Mouse (Mus musculus) heart, postnatal 0 days (tissue): ENCODE results near the gene Tmem177. TPM values are rescaled to one million over a fixed set of nuclear protein-coding genes. Genes with fewer than 3 reads are reported as not detected.

Source experiments
- ATAC-seq: fragments of 200-750 bp; cut with Nextera tagmentation; 2 replicates; pipeline ENCODE4 v1.8.0; 2017; ENCODE audit warnings: low read depth, moderate number of reproducible peaks, moderate library complexity; ENCODE audit not compliant: insufficient read depth
- DNase-seq: peaks from one replicate; pipeline ENCODE4 v3.0.0-alpha.2; 2016; ENCODE audit warnings: low spot score
- H3K27ac ChIP-seq: fragments of 300-500 bp; sonication (generic); 2 replicates; pipeline ENCODE4 v1.5.1; 2014; ENCODE audit warnings: low read depth, mild to moderate bottlenecking
- H3K27me3 ChIP-seq: fragments of 300-500 bp; sonication (generic); 2 replicates; pipeline ENCODE4 v1.6.1; 2014; ENCODE audit warnings: low read length, mixed read lengths; ENCODE audit not compliant: control insufficient read depth, insufficient read depth
- H3K36me3 ChIP-seq: fragments of 300-500 bp; sonication (generic); replicated peaks from 2 replicates; pipeline ENCODE4 v1.6.1; 2014; ENCODE audit warnings: low read length, mixed read lengths; ENCODE audit not compliant: control insufficient read depth, insufficient read depth
- H3K4me1 ChIP-seq: fragments of 300-500 bp; sonication (generic); 2 replicates; pipeline ENCODE4 v1.6.1; 2014; ENCODE audit warnings: antibody characterized with exemption; ENCODE audit not compliant: control insufficient read depth, insufficient read depth
- H3K4me2 ChIP-seq: fragments of 300-500 bp; sonication (generic); 2 replicates; pipeline ENCODE4 v1.6.1; 2014; ENCODE audit warnings: low read depth, mild to moderate bottlenecking, low read length, moderate library complexity
- H3K4me3 ChIP-seq: fragments of 300-500 bp; sonication (generic); 2 replicates; pipeline ENCODE4 v1.5.1; 2014; ENCODE audit warnings: low read depth, low read length
- H3K9ac ChIP-seq: fragments of 300-500 bp; sonication (generic); replicated peaks from 2 replicates; pipeline ENCODE4 v1.6.1; 2014; ENCODE audit warnings: low read depth, low read length, mixed read lengths
- H3K9me3 ChIP-seq: fragments of 300-500 bp; sonication (generic); replicated peaks from 2 replicates; pipeline ENCODE4 v1.6.1; 2016; ENCODE audit warnings: low read length; ENCODE audit not compliant: control insufficient read depth
- CTCF ChIP-seq: IDR thresholded peaks from 2 replicates; pipeline ENCODE4 v1.5.1; 2016; ENCODE audit warnings: antibody characterized with exemption, control low read depth, low read depth
- EP300 ChIP-seq: IDR thresholded peaks from 2 replicates; pipeline ENCODE4 v1.6.1; 2016; ENCODE audit warnings: antibody characterized with exemption, low read depth
- WGBS: fragments of 180-500 bp; shearing (Covaris S2); extraction: QIAGEN DNeasy Blood & Tissue Kit; methylation state at CpG from one replicate; pipeline ENCODE4 v1.1.7; 2014; 5-methylcytosine and 5-hydroxymethylcytosine counted together
- polyA plus RNA-seq: library from polyadenylated mRNA; unstranded; fragments of >200 nt; fragmentation: Nextera tagmentation; extraction: Ambion mirVana; gene quantifications from 2 replicates; pipeline ENCODE4 v1.2.1, GENCODE M21; 2015
- total RNA-seq: library from RNA; depleted of rRNA; stranded (reverse); fragments of >200 nt; gene quantifications from 2 replicates; pipeline ENCODE4 v1.2.3, GENCODE M21; 2014; ENCODE audit warnings: low replicate concordance

Gene Tmem177
- total and polyA plus RNA-seq, 2 experiments from 2014 or later, result 5.3 to 9.4 TPM

DNA sequence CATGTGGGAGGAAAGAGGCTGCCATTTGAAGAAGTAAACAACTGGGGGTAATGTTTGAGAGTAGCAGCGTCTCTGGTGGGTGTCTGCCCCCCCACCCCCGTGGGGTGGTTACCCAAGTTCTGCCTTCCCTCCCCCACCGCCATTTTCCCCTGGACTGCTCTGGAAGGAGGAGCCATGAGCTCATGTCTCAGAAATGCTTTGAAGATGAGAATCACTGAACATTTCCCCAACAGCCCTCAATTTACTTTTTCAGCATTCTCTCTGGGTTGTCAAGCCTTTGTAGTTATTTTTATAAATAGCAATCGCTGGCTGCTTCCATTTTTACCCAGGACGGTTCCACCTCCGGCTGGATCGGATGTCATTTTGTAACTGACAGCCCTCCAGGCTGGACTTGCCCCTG, 26.7 kb downstream of the Tmem177 start:
- H3K36me3 ChIP-seq, result no peaks in the 10 kb centered on the region
- H3K27me3 ChIP-seq, result no peaks in the 10 kb centered on the region
- 34% methylated on average over 7 of the region's 7 CpGs for WGBS
- TF ChIP-seq EP300 (no peak), CTCF (no peak)
- no peak for DNase-seq
- H3K9ac ChIP-seq, result no peak overlapping the region
- no peak overlapping the region for H3K27ac ChIP-seq
- H3K4me1 ChIP-seq, result 0 out of 2 replicates have a peak, but pooled peaks cover 5% of the 10 kb centered on the region
- ATAC-seq, result no peak
- H3K9me3 ChIP-seq, result no peaks in the 10 kb centered on the region
- no peak overlapping the region for H3K4me3 ChIP-seq
- no peak overlapping the region for H3K4me2 ChIP-seq

DNA sequence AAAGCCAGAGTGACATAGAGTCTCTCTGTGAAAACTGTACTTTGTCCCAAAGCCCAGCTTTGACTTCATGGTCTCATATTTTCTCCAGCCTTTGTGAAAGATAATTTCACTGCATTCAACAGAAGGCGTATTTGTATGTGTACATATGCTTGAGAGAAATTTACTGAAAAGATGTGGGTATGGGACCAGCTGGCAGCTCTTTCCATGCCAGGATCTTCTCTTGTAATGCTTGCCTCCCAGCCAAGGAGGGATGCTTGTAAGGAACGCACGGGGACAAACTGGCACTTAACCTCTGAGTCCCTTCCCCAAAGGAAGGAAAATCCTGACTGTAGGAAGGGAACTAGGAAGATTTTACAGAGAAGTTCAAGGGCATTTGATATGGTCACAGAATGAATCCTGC, 28.7 kb downstream of the Tmem177 start:
- 0 out of 2 replicates have a peak, but pooled peaks cover 5% of the 10 kb centered on the region for H3K4me1 ChIP-seq
- no peak overlapping the region for H3K27ac ChIP-seq
- WGBS, result 90% methylated on average over 3 of the region's 3 CpGs
- H3K4me3 ChIP-seq, result no peak overlapping the region
- H3K36me3 ChIP-seq, result no peaks in the 10 kb centered on the region
- TF ChIP-seq EP300 (no peak), CTCF (no peak)
- no peak overlapping the region for H3K9ac ChIP-seq
- no peak for ATAC-seq
- no peaks in the 10 kb centered on the region for H3K9me3 ChIP-seq
- no peaks in the 10 kb centered on the region for H3K27me3 ChIP-seq
- no peak for DNase-seq
- no peak overlapping the region for H3K4me2 ChIP-seq

DNA sequence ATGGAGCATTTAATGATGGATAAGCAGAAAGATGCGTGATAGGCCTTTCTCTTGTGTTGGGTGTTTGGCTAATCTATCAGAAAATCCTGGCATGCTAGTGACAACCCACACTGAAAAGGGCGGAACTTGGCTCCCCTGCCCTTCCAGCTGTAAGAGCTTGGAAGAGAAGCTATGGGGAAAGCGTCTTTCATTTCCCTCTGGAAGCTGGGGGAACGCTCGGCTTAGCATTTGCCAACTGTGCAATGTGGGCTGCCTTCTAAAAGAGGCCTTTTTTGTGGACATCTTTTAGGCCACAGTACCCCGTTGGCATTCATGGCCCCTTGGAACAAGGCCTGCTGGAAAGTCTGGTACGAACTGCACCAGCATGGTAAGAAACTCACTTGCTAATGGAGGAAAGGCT, 34.1 kb downstream of the Tmem177 start:
- Histone ChIP-seq H3K9me3 (no peaks in the 10 kb centered on the region), H3K9ac (no peak overlapping the region), H3K4me2 (no peak overlapping the region), H3K27ac (no peak overlapping the region), H3K4me1 (no peaks in the 10 kb centered on the region), H3K4me3 (no peak overlapping the region), H3K27me3 (no peaks in the 10 kb centered on the region), H3K36me3 (no peaks in the 10 kb centered on the region)
- WGBS, result 81% methylated on average over 7 of the region's 7 CpGs
- no peak for DNase-seq
- TF ChIP-seq CTCF (no peak), EP300 (no peak)
- no peak for ATAC-seq

DNA sequence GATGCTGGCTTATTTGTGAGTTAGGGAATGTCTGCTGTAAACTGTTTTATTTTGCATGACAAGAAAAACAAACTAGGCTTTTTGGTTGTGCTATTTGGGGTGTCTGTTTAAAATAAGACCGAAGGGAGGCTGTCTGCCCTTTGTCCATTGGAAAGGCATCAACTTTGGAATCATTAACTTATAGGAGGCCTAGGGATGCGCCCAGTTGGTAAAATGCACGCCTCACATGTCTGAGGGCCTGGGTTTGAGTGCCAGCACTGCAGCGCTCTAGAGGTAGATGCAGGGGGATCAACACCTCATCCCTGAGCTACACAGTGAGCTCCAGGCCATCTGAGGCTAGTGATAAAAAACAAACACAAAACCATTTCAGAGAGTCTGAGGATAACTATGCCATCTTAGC, 35.5 kb downstream of the Tmem177 start:
- ATAC-seq (no peak), DNase-seq (no peak)
- Histone ChIP-seq H3K9me3 (no peaks in the 10 kb centered on the region), H3K27ac (no peak overlapping the region), H3K9ac (no peak overlapping the region), H3K4me1 (no peaks in the 10 kb centered on the region), H3K4me3 (no peak overlapping the region), H3K4me2 (no peak overlapping the region), H3K36me3 (no peaks in the 10 kb centered on the region), H3K27me3 (no peaks in the 10 kb centered on the region)
- no peak for TF ChIP-seq CTCF
- TF ChIP-seq EP300, result no peak
- 92% methylated on average over 4 of the region's 4 CpGs for WGBS

DNA sequence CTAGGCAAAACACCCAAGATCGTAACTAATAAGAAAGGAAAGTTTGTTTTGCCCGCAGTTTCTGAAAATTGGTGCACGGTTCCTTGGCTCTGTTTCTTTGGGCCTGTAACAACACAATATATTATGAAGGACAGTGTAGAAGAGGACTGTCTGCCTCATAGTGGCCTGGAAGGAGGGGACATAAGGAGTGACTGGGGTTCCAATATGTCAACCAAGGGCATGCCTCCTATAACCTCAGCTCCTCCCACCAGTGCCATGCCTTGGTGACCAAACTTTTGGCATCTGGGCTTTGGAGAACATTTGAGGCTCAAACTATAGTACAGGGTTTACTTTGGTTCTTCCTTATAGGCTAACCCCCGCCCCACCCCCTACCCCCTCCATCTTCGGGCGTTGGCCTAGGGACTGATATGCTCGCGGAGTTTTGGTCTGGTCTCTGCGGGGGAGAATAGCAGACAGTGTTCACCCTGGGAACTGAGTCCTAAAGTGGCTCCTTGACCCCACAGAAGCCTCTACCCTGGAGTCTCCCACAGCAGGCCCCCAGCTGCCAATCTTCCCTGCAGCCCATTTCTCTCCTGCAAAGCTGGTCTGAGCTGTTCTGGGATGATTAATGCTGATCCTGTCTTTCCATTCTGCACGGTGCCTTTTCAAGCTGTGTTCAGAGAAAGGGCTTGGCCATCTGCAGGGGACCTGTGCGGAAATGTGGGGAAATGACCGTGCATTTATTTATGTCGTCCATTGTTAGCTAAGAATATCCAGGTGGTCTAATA, 44.4 kb downstream of the Tmem177 start:
- no peak overlapping the region for H3K4me3 ChIP-seq
- ATAC-seq (no peak), DNase-seq (no peak)
- H3K27me3 ChIP-seq, result no peaks in the 10 kb centered on the region
- H3K9ac ChIP-seq, result no peak overlapping the region
- no peaks in the 10 kb centered on the region for H3K4me1 ChIP-seq
- no peak overlapping the region for H3K27ac ChIP-seq
- 64% methylated on average over 13 of the region's 13 CpGs for WGBS
- no peaks in the 10 kb centered on the region for H3K9me3 ChIP-seq
- no peak overlapping the region for H3K4me2 ChIP-seq
- no peak for TF ChIP-seq CTCF
- TF ChIP-seq EP300, result no peak
- no peaks in the 10 kb centered on the region for H3K36me3 ChIP-seq

DNA sequence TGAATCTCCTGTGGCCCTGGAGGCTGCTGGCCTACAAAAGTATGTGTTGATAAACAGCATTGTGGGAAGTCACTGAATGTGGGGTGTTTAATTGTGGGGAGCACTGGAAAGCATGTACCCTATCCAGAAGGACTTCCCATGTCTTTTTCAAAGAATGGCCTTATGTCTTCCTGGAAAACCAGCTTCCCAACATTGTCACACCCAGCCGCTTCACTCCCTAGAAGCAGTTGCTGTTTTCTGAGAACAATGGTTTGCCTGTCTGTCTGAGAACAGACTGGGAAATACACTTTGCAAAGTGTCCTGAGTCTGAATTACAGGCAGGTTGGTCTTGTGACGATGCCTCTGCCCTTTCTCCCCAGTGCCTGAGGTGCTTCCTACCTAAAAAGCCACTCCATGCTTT, 45.7 kb downstream of the Tmem177 start:
- H3K27me3 ChIP-seq, result no peaks in the 10 kb centered on the region
- no peak for ATAC-seq
- no peaks in the 10 kb centered on the region for H3K4me1 ChIP-seq
- no peak for DNase-seq
- 0 out of 2 replicates have a peak overlapping the region, but pooled peaks have one; percentile 38 for H3K27ac ChIP-seq
- WGBS, result 55% methylated on average over 2 of the region's 2 CpGs
- no peaks in the 10 kb centered on the region for H3K9me3 ChIP-seq
- H3K4me3 ChIP-seq, result no peak overlapping the region
- H3K36me3 ChIP-seq, result no peaks in the 10 kb centered on the region
- no peak overlapping the region for H3K9ac ChIP-seq
- H3K4me2 ChIP-seq, result no peak overlapping the region
- TF ChIP-seq EP300, result no peak
- TF ChIP-seq CTCF, result no peak
